Mouse (Mus musculus): ENCODE results near the gene Srarp. TPM values are rescaled to one million over a fixed set of nuclear protein-coding genes. Genes with fewer than 3 reads are reported as not detected.

Srarp gene
- polyA plus RNA-seq, 1 experiment from 2014 or later = not detected

Other genes starting within 250 kb of the Srarp start
- 6.4 and 7.0 TPM in 2 replicates for gene Rsg1, start 222.1 kb downstream of the Srarp start, polyA plus RNA-seq (2015; fragmentation: Nextera tagmentation; extraction: Ambion mirVana)
- gene Arhgef19, start 196.6 kb downstream of the Srarp start, polyA plus RNA-seq (2015; fragmentation: Nextera tagmentation; extraction: Ambion mirVana) = 2.1 and 2.2 TPM in 2 replicates
- gene Epha2, start 134.9 kb downstream of the Srarp start, polyA plus RNA-seq (2015; fragmentation: Nextera tagmentation; extraction: Ambion mirVana) = 1.7 and 2.2 TPM in 2 replicates
- 12.6 and 14.2 TPM in 2 replicates for gene Fam131c, start 67.9 kb downstream of the Srarp start, polyA plus RNA-seq (2015; fragmentation: Nextera tagmentation; extraction: Ambion mirVana)
- not detected in 2 replicates for gene Clcnka, start 37.4 kb downstream of the Srarp start, polyA plus RNA-seq (2015; fragmentation: Nextera tagmentation; extraction: Ambion mirVana)
- gene Clcnkb, start 20.1 kb downstream of the Srarp start, polyA plus RNA-seq (2015; fragmentation: Nextera tagmentation; extraction: Ambion mirVana) = not detected in 2 replicates
- not detected in 2 replicates for gene Hspb7, start 15.3 kb downstream of the Srarp start, polyA plus RNA-seq (2015; fragmentation: Nextera tagmentation; extraction: Ambion mirVana)
- 45.0 and 45.9 TPM in 2 replicates for gene Zbtb17, start 8.5 kb upstream of the Srarp start, polyA plus RNA-seq (2015; fragmentation: Nextera tagmentation; extraction: Ambion mirVana)
- gene Spen, start 102.5 kb upstream of the Srarp start, polyA plus RNA-seq (2015; fragmentation: Nextera tagmentation; extraction: Ambion mirVana) = 13.8 and 19.5 TPM in 2 replicates
- 32.1 and 36.6 TPM in 2 replicates for gene Fblim1, start 170.0 kb upstream of the Srarp start, polyA plus RNA-seq (2015; fragmentation: Nextera tagmentation; extraction: Ambion mirVana)
- gene Tmem82, start 182.5 kb upstream of the Srarp start, polyA plus RNA-seq (2015; fragmentation: Nextera tagmentation; extraction: Ambion mirVana) = 0.31 TPM in 1 of 2 replicates, not detected in the other
- gene Slc25a34, start 187.7 kb upstream of the Srarp start, polyA plus RNA-seq (2015; fragmentation: Nextera tagmentation; extraction: Ambion mirVana) = 0.11 TPM in 1 of 2 replicates, not detected in the other
- gene Plekhm2, start 228.8 kb upstream of the Srarp start, polyA plus RNA-seq (2015; fragmentation: Nextera tagmentation; extraction: Ambion mirVana) = 6.6 and 7.6 TPM in 2 replicates
- not detected in 2 replicates for gene Rsc1a1, start 249.5 kb upstream of the Srarp start, polyA plus RNA-seq (2015; fragmentation: Nextera tagmentation; extraction: Ambion mirVana)

Measured in neural tube, embryonic 13.5 days (tissue).